Mouse (Mus musculus): ENCODE results near the gene Rlf.

The Rlf gene

GRCm38 (mm10) chr4:121163501-121164030 lies 51.3 kb downstream of the Rlf start:
- no peak for DNase-seq

DNA sequence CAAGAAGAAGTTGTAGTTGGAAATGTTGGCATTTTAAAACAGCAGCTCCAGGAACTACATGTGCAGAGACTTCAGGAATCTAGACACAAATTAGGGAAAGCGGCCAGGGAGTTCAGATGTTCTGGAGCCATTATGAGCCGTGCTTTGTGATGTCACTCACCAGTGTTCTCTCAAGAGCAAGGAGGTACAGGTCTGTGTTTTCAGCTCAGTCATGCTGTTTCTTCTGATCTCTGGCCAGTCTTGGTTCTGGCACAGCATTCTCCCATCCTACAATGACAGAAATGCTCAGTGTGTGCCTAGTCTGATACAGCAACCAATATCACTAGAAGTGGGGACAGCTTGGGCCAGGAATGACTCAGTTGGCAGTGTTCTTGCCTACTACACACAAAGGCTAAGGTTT lies 105.8 kb downstream of the Rlf start, which contains the start of gene Tmco2:
TSS of gene Tmco2 (minus strand) at position 101 of the 400 bp plus-strand sequence.
- DNase-seq, result no peak

GRCm38 (mm10) chr4:121103304-121103703 lies 111.6 kb downstream of the Rlf start:
- DNase-seq, result no peak

GRCm38 (mm10) chr4:121097650-121098378 lies 117.1 kb downstream of the Rlf start, which contains the start of gene Zmpste24:
Zmpste24 (minus strand) TSS chr4:121098241.
- peak; percentile 92 to 93 for DNase-seq
